Mouse (Mus musculus) C2C12 (cell line): ENCODE data around the gene Jak1.

ENCODE experiments used
- CTCF ChIP-seq: IDR thresholded peaks from one replicate; pipeline ENCODE4 v1.5.1; 2011; ENCODE audit not compliant: control insufficient read depth, insufficient read depth, insufficient read length
- MYOD1 ChIP-seq: IDR thresholded peaks from one replicate; pipeline ENCODE4 v1.6.1; 2011; ENCODE audit warnings: low read depth; ENCODE audit not compliant: control insufficient read depth, insufficient read length
- USF1 ChIP-seq: IDR thresholded peaks from one replicate; pipeline ENCODE4 v1.6.1; 2011; ENCODE audit warnings: low read depth, mild to moderate bottlenecking, control low read depth, moderate library complexity

DNA sequence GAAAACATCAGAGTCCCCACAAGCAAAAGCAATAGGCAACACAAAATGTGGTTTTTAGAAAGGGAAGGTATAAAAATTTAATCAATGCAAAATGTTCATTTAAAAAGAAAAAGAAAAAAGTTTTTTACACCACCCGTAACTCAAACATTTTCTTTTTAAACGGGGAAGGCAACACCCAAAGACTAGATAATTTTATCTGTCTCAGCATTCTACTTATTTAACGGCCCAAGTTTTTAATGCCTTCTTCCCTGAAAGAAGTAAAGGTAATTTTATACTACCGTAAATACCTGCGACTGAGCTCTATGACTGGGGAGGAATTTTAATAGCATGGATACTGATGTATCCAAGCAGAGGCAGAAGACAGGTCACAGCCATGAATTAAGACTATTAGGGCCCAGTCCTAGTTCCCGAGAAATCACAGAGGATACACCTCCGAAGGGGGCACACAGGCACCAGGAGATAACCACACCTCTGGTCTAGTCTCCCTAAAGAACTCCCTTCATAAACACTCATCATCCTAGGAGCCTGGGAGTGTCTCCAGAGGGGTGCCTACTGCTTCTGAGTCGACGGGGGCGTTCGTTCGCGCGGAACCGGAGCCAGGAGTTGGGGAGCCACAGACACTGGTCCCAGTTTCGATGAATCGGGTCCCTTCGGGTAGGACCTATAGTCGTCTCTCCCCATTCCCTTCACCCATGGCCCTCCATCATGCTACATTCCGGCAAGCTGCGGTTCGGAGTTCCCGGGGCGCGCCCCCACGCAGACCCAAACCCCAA lies 928 bp downstream of the Jak1 start:
- TF ChIP-seq CTCF (no peak), MYOD1 (no peak), USF1 (no peak)
